Comparison of ENCODE assay signal across 13 mouse cellular contexts in genomic region chr10:75054125-75054524, GRCm38 (mm10). TPM values are rescaled to one million over a fixed set of nuclear protein-coding genes. Genes with fewer than 3 reads are reported as not detected.
DNase-seq lines count a peak whose midpoint lies in the region; ATAC-seq lines count a peak whose summit lies in the region.
"Had no signal": no experiment of that assay in that cellular context is flagged by ENCODE, and none has a peak within 500 bp of the region (broad histone marks: within the 10 kb centered on the region; RNA-seq: fewer than 3 reads in every experiment).

No protein-coding gene starts in this region.

- peak; percentile 41; the same call in 1 of the 2 replicates for ATAC-seq in liver, embryonic 16.5 days (ENCODE audit: low read depth)
- no peak for ATAC-seq in inflammation-experienced regulatory T-cells, adult 6 months
- ATAC-seq: forebrain, embryonic 16.5 days had no signal

- DNase-seq in adrenal gland, adult 2 months = peak; percentile 82
- DNase-seq in adrenal gland, adult 18-20 months (ENCODE audit: low spot score in 2 of 2) = no peak
- DNase-seq in ovary, postnatal 36 days (ENCODE audit: low spot score) = peak; percentile 73
- no peak for DNase-seq in ovary, postnatal 10 days (ENCODE audit: low spot score)
- no peak for DNase-seq in retina, embryonic 14.5 days (ENCODE audit: low spot score)
- DNase-seq in left cerebral cortex, adult 8-10 months (ENCODE audit: low spot score in 2 of 2) = no peak

- H3K4me3 ChIP-seq in liver, embryonic 16.5 days (ENCODE audit: low read depth, low read length) = no peak overlapping the region
- H3K4me3 ChIP-seq: embryonic facial prominence, embryonic 13.5 days; lung, embryonic 15.5 days; neural tube, embryonic 12.5 days had no signal

- no peaks in the 10 kb centered on the region for H3K27me3 ChIP-seq in liver, embryonic 16.5 days (ENCODE audit: control insufficient read depth, insufficient read depth, low read depth, low read length)
- H3K27me3 ChIP-seq: embryonic facial prominence, embryonic 13.5 days; lung, embryonic 15.5 days; neural tube, embryonic 12.5 days had no signal

- 19% methylated on average over 6 of the region's 6 CpGs for WGBS in liver, embryonic 16.5 days (ENCODE audit: insufficient replicate concordance)

- peaks cover 11% of the 10 kb centered on the region for H3K4me1 ChIP-seq in liver, embryonic 16.5 days (ENCODE audit: control insufficient read depth, low read depth, low read length)

- H3K9ac ChIP-seq in liver, embryonic 16.5 days (ENCODE audit: low read depth, low read length) = no peak overlapping the region
- H3K9ac ChIP-seq: embryonic facial prominence, embryonic 13.5 days; lung, embryonic 15.5 days; neural tube, embryonic 12.5 days had no signal

- no peaks in the 10 kb centered on the region for H3K9me3 ChIP-seq in liver, embryonic 16.5 days (replicated peaks; ENCODE audit: control insufficient read depth, low read length)
- H3K9me3 ChIP-seq: embryonic facial prominence, embryonic 13.5 days; lung, embryonic 15.5 days; neural tube, embryonic 12.5 days had no signal

- no peak overlapping the region for H3K27ac ChIP-seq in liver, embryonic 16.5 days (ENCODE audit: low read length)
- H3K27ac ChIP-seq: embryonic facial prominence, embryonic 13.5 days; lung, embryonic 15.5 days; neural tube, embryonic 12.5 days had no signal

- H3K4me2 ChIP-seq in liver, embryonic 16.5 days (ENCODE audit: low read depth, low read length) = no peak overlapping the region
- H3K4me2 ChIP-seq: embryonic facial prominence, embryonic 13.5 days; lung, embryonic 15.5 days; neural tube, embryonic 12.5 days had no signal

- no peaks in the 10 kb centered on the region for H3K36me3 ChIP-seq in liver, embryonic 16.5 days (ENCODE audit: control insufficient read depth, insufficient read depth)
- H3K36me3 ChIP-seq: lung, embryonic 15.5 days; neural tube, embryonic 12.5 days had no signal

RNA-seq across cellular contexts. Expression of gene Bcr, which starts 6.3 kb away (rescaled TPM):
- 10 to 100 TPM; 40.2 to 43.2 TPM for total RNA-seq in adrenal gland, adult 2 months (2021)
- 20.0 and 20.1 TPM in 2 replicates for polyA plus RNA-seq in adrenal gland, adult 2 months (2012; rRNA removed)
- 10 to 100 TPM; 35.0 to 41.0 TPM for total RNA-seq in adrenal gland, adult 18-20 months (2021)
- polyA plus RNA-seq in liver, embryonic 16.5 days (2015; fragmentation: Nextera tagmentation; extraction: Ambion mirVana) = 1.8 and 2.0 TPM in 2 replicates
- 1 to 10 TPM; 5.5 to 9.0 (median 6.4) TPM for polyA plus RNA-seq in inflammation-experienced regulatory T-cells, adult 6 months (2017; shearing (Covaris generic))
- total RNA-seq in left cerebral cortex, adult 8-10 months (2022) = 100 to 1,000 TPM; 114 to 143 (median 128) TPM

RNA-seq across cellular contexts. Expression of gene Rab36, which starts 17.3 kb away (rescaled TPM):
- total RNA-seq in adrenal gland, adult 2 months (2021) = 10 to 100 TPM; 12.9 to 16.3 TPM
- 38.1 and 40.4 TPM in 2 replicates for polyA plus RNA-seq in adrenal gland, adult 2 months (2012; rRNA removed)
- total RNA-seq in adrenal gland, adult 18-20 months (2021) = 10 to 100 TPM; 12.6 to 12.9 TPM
- 1.5 TPM in 2 replicates for polyA plus RNA-seq in liver, embryonic 16.5 days (2015; fragmentation: Nextera tagmentation; extraction: Ambion mirVana)
- 1 to 10 TPM in 1 of 3 experiments, under 1 TPM in 2; 0.51 to 1.3 (median 0.63) TPM for polyA plus RNA-seq in inflammation-experienced regulatory T-cells, adult 6 months (2017; shearing (Covaris generic))
- 10 to 100 TPM; 27.0 to 33.4 (median 28.7) TPM for total RNA-seq in left cerebral cortex, adult 8-10 months (2022)

RNA-seq across cellular contexts. Expression of gene Rsph14, which starts 21.7 kb away (rescaled TPM):
- total RNA-seq in adrenal gland, adult 2 months (2021) = 1 to 10 TPM in 1 of 2 experiments, not detected in 1; 1.8 TPM
- polyA plus RNA-seq in adrenal gland, adult 2 months (2012; rRNA removed) = 0.54 TPM in 1 of 2 replicates, not detected in the other
- 1 to 10 TPM in 1 of 2 experiments, not detected in 1; 1.4 TPM for total RNA-seq in adrenal gland, adult 18-20 months (2021)
- polyA plus RNA-seq in liver, embryonic 16.5 days (2015; fragmentation: Nextera tagmentation; extraction: Ambion mirVana) = not detected in 2 replicates
- not detected for polyA plus RNA-seq in inflammation-experienced regulatory T-cells, adult 6 months (2017; shearing (Covaris generic))
- under 1 TPM; 0.41 to 0.88 (median 0.65) TPM for total RNA-seq in left cerebral cortex, adult 8-10 months (2022)
- polyA plus RNA-seq: embryonic facial prominence, embryonic 13.5 days; neural tube, embryonic 12.5 days; spleen, adult 2 months had no signal

Comparison
In these comparisons a context has a peak if more than half of its experiments do, and no peak if none do; other contexts are left out.
1. DNase-seq: peak in adrenal gland, adult 2 months (single experiment) and ovary, postnatal 36 days (single experiment); none in adrenal gland, adult 18-20 months (0 of 2), ovary, postnatal 10 days (single experiment), retina, embryonic 14.5 days (single experiment) and left cerebral cortex, adult 8-10 months (0 of 2).